In genomic region chr7:89088141-89088540, GRCm38 (mm10) we compare ENCODE assay signal across 26 mouse cellular contexts.
DNase-seq lines count a peak whose midpoint lies in the region; ATAC-seq and TF ChIP-seq lines count a peak whose summit lies in the region.
"Had no signal": no experiment of that assay in that cellular context is flagged by ENCODE, and none has a peak within 500 bp of the region (broad histone marks: within the 10 kb centered on the region; RNA-seq: fewer than 3 reads in every experiment).

No protein-coding gene starts in this region.

- no peak overlapping the region for H3K9ac ChIP-seq in intestine, embryonic 15.5 days
- H3K9ac ChIP-seq: embryonic facial prominence, embryonic 13.5 days; embryonic facial prominence, embryonic 15.5 days; forebrain, embryonic 13.5 days; forebrain, embryonic 15.5 days had no signal

- H3K4me1 ChIP-seq in embryonic fibroblast, embryonic 13.5 days (ENCODE audit: control insufficient read depth, insufficient read depth, low read length) = peaks cover 6% of the 10 kb centered on the region
- no peaks in the 10 kb centered on the region for H3K4me1 ChIP-seq in intestine, embryonic 15.5 days (replicated peaks)
- H3K4me1 ChIP-seq: embryonic facial prominence, embryonic 13.5 days; embryonic facial prominence, embryonic 15.5 days; forebrain, embryonic 13.5 days; forebrain, embryonic 15.5 days had no signal

- no peaks in the 10 kb centered on the region for H3K27me3 ChIP-seq in intestine, embryonic 15.5 days (replicated peaks)
- H3K27me3 ChIP-seq: CH12.LX; embryonic facial prominence, embryonic 13.5 days; embryonic facial prominence, embryonic 15.5 days; forebrain, embryonic 13.5 days; forebrain, embryonic 15.5 days had no signal

- H3K4me3 ChIP-seq in embryonic fibroblast, embryonic 13.5 days (ENCODE audit: insufficient read depth, low read length) = no peak overlapping the region
- no peak overlapping the region for H3K4me3 ChIP-seq in intestine, embryonic 15.5 days (replicated peaks)
- H3K4me3 ChIP-seq: embryonic facial prominence, embryonic 13.5 days; embryonic facial prominence, embryonic 15.5 days; forebrain, embryonic 13.5 days; forebrain, embryonic 15.5 days had no signal

- H3K4me2 ChIP-seq in intestine, embryonic 15.5 days (replicated peaks) = no peak overlapping the region
- H3K4me2 ChIP-seq: embryonic facial prominence, embryonic 13.5 days; embryonic facial prominence, embryonic 15.5 days; forebrain, embryonic 13.5 days; forebrain, embryonic 15.5 days had no signal

- DNase-seq in heart, adult 11 months = peak; percentile 76
- no peak for DNase-seq in heart, postnatal 36 days
- DNase-seq in retina, adult 2 months (ENCODE audit: low read depth, low spot score) = peak; percentile 42
- DNase-seq in retina, postnatal 1 day = peak; percentile 74
- no peak for DNase-seq in thymus, postnatal 4 days
- DNase-seq: adrenal gland, adult 2 months; adrenal gland, postnatal 10 days; adrenal gland, postnatal 25 days; B cell, adult 2 months; cerebellum, adult 11 months; cerebellum, adult 18-20 months; cerebellum, adult 8-10 months; cerebellum, adult 9-11 months; cerebellum, postnatal 14 days; cerebellum, postnatal 36 days; embryo, embryonic 11 days had no signal

- ATAC-seq in monocyte, adult 5-6 weeks (replicated peaks; ENCODE audit: insufficient number of reproducible peaks, low FRiP score, low TSS enrichment, poor library complexity, severe bottlenecking) = no peak
- no peak for ATAC-seq in intestine, embryonic 15.5 days
- ATAC-seq: CD4-positive, CD25-positive, alpha-beta regulatory T cell, adult 4 months; forebrain, embryonic 13.5 days; forebrain, embryonic 15.5 days had no signal

- no peak for TF ChIP-seq CTCF in embryonic fibroblast, embryonic 13.5 days (IDR thresholded peaks at IDR 0.05; ENCODE audit: borderline replicate concordance, insufficient read depth, low read length)

- intact Hi-C loops in heart, postnatal 36 days (cut with DNase I) = loop anchor here (5.0 kb wide), 1 partner anchor 284 kb away; no protein-coding TSS in a partner anchor

- WGBS in intestine, embryonic 15.5 days = 80% methylated on average over 1 of the region's 1 CpGs

- H3K9me3 ChIP-seq in intestine, embryonic 15.5 days = no peaks in the 10 kb centered on the region
- H3K9me3 ChIP-seq: embryonic facial prominence, embryonic 13.5 days; embryonic facial prominence, embryonic 15.5 days; forebrain, embryonic 13.5 days; forebrain, embryonic 15.5 days; G1E had no signal

- peak overlapping the region; percentile 54 for H3K27ac ChIP-seq in embryonic fibroblast, embryonic 13.5 days (ENCODE audit: insufficient read depth, low read length)
- H3K27ac ChIP-seq in intestine, embryonic 15.5 days = no peak overlapping the region
- H3K27ac ChIP-seq: embryonic facial prominence, embryonic 13.5 days; embryonic facial prominence, embryonic 15.5 days; forebrain, embryonic 13.5 days; forebrain, embryonic 15.5 days had no signal

- TF ChIP-seq POLR2A in embryonic fibroblast, embryonic 13.5 days (IDR thresholded peaks at IDR 0.05; ENCODE audit: low read depth, low read length) = no peak

- H3K36me3 ChIP-seq in intestine, embryonic 15.5 days = no peaks in the 10 kb centered on the region
- H3K36me3 ChIP-seq: embryonic facial prominence, embryonic 13.5 days; embryonic facial prominence, embryonic 15.5 days; forebrain, embryonic 15.5 days; G1E had no signal

Comparison
In these comparisons a context has a peak if more than half of its experiments do, and no peak if none do; other contexts are left out.
1. DNase-seq: peak in heart, adult 11 months (single experiment), retina, adult 2 months (single experiment) and retina, postnatal 1 day (single experiment); none in heart, postnatal 36 days (0 of 2) and thymus, postnatal 4 days (single experiment).